Mouse (Mus musculus): ENCODE data around the gene Endov. TPM values are rescaled to one million over a fixed set of nuclear protein-coding genes. Genes with fewer than 3 reads are reported as not detected.
A peak's percentile ranks its signal among the peaks of the same experiment; 100 is the strongest.

Endov gene
- polyA plus RNA-seq, 1 experiment from 2014 or later = 12.9 TPM

- Histone ChIP-seq H3K9ac (no peak overlapping the region), H3K27ac (ENCODE audit: poor library complexity, severe bottlenecking) (no peak overlapping the region), H3K4me2 (no peak overlapping the region), H3K4me3 (no peak overlapping the region), H3K9me3 (replicated peaks) (no peaks in the 10 kb centered on the region), H3K27me3 (replicated peaks) (no peaks in the 10 kb centered on the region), H3K36me3 (peaks cover 61% of the 10 kb centered on the region), H3K4me1 (replicated peaks) (no peaks in the 10 kb centered on the region)
- WGBS = 85% methylated on average over 2 of the region's 2 CpGs
- ATAC-seq (ENCODE audit: insufficient number of reproducible peaks, low FRiP score) = no peak
Measured at GRCm38 (mm10) chr11:119500011-119500410, 8.9 kb downstream of the Endov start.

DNA sequence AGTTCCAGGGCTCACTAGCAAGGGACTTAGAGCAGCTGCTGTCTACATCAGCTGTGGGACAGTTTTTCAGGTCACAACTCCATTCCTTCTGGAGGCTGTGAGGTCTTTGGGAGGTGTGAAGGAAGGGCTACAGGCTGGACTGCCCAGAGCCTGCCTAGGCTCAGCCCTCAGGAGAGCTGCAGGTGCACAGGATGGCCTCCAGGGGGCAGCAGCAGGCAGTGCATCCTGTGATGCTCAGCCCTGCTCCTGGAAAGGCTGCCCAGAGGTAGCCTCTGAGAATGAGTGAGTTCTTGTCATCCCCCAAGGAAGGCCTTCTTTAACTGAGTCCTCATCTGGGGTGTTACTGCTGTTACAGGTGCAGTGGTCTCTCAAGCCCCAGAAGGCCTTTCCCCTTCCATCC, 12.5 kb downstream of the Endov start:
- no peak overlapping the region for H3K27ac ChIP-seq (ENCODE audit: poor library complexity, severe bottlenecking)
- no peaks in the 10 kb centered on the region for H3K4me1 ChIP-seq (replicated peaks)
- no peaks in the 10 kb centered on the region for H3K27me3 ChIP-seq (replicated peaks)
- no peak overlapping the region for H3K4me3 ChIP-seq
- H3K9me3 ChIP-seq (replicated peaks) = no peaks in the 10 kb centered on the region
- H3K36me3 ChIP-seq = peaks cover 91% of the 10 kb centered on the region
- ATAC-seq (ENCODE audit: insufficient number of reproducible peaks, low FRiP score) = peak; percentile 37; the same call in 1 of the 2 replicates
- no peak overlapping the region for H3K4me2 ChIP-seq
- no peak overlapping the region for H3K9ac ChIP-seq

DNA sequence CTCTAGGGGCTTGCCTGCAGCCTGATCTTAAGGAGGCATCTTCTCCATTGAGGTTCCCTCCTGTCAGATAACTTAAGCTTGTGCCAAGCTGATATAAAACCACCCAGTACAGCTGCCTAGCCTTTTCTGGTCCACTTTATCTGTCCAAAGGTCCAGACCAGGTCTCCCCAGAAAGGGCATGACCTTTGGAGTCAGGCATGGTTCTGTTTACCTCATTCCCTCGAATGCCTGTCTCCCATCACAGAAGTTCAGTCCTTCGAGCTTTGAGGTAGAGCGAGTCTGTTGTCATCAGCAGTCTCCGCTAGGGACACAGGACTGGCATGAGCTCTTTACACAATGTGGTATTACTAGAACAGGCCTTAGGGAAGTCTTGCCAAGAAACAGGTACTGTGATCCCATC, 15.2 kb downstream of the Endov start:
- Histone ChIP-seq H3K9me3 (replicated peaks) (no peaks in the 10 kb centered on the region), H3K36me3 (peaks cover 68% of the 10 kb centered on the region)

GRCm38 (mm10) chr11:119507772-119508171, 16.6 kb downstream of the Endov start:
- no peak overlapping the region for H3K27ac ChIP-seq (ENCODE audit: poor library complexity, severe bottlenecking)
- no peak overlapping the region for H3K4me2 ChIP-seq
- no peaks in the 10 kb centered on the region for H3K27me3 ChIP-seq (replicated peaks)
- no peak overlapping the region for H3K4me3 ChIP-seq
- H3K4me1 ChIP-seq (replicated peaks) = peaks cover 3% of the 10 kb centered on the region; the same call in 1 of the 2 replicates
- ATAC-seq (ENCODE audit: insufficient number of reproducible peaks, low FRiP score) = no peak
- H3K36me3 ChIP-seq = peaks cover 54% of the 10 kb centered on the region
- no peaks in the 10 kb centered on the region for H3K9me3 ChIP-seq (replicated peaks)
- WGBS = 84% methylated on average over 8 of the region's 8 CpGs
- no peak overlapping the region for H3K9ac ChIP-seq

More for the DNA sequence above, 15.2 kb downstream of the Endov start:
- H3K9ac ChIP-seq = no peak overlapping the region
- WGBS = 72% methylated on average over 4 of the region's 4 CpGs
- ATAC-seq (ENCODE audit: insufficient number of reproducible peaks, low FRiP score) = no peak
- no peaks in the 10 kb centered on the region for H3K4me1 ChIP-seq (replicated peaks)
- no peak overlapping the region for H3K27ac ChIP-seq (ENCODE audit: poor library complexity, severe bottlenecking)
- no peak overlapping the region for H3K4me3 ChIP-seq
- H3K4me2 ChIP-seq = no peak overlapping the region
- H3K27me3 ChIP-seq (replicated peaks) = no peaks in the 10 kb centered on the region

GRCm38 (mm10) chr11:119509165-119509776, 18.1 kb downstream of the Endov start:
- H3K27ac ChIP-seq (ENCODE audit: poor library complexity, severe bottlenecking) = no peak overlapping the region
- 68% methylated on average over 5 of the region's 5 CpGs for WGBS
- ATAC-seq (ENCODE audit: insufficient number of reproducible peaks, low FRiP score) = no peak
- no peak overlapping the region for H3K4me2 ChIP-seq
- H3K27me3 ChIP-seq (replicated peaks) = peaks cover 10% of the 10 kb centered on the region
- peaks cover 6% of the 10 kb centered on the region; the same call in 1 of the 2 replicates for H3K4me1 ChIP-seq (replicated peaks)
- H3K4me3 ChIP-seq = no peak overlapping the region
- no peaks in the 10 kb centered on the region for H3K9me3 ChIP-seq (replicated peaks)
- H3K9ac ChIP-seq = no peak overlapping the region
- H3K36me3 ChIP-seq = peaks cover 44% of the 10 kb centered on the region

GRCm38 (mm10) chr11:119513038-119513659, 22.0 kb downstream of the Endov start:
- ATAC-seq (ENCODE audit: insufficient number of reproducible peaks, low FRiP score) = no peak
- Histone ChIP-seq H3K4me1 (replicated peaks) (peaks cover 16% of the 10 kb centered on the region; the same call in 1 of the 2 replicates), H3K27ac (ENCODE audit: poor library complexity, severe bottlenecking) (no peak overlapping the region), H3K4me3 (no peak overlapping the region), H3K36me3 (peaks cover 8% of the 10 kb centered on the region), H3K9me3 (replicated peaks) (no peaks in the 10 kb centered on the region), H3K9ac (no peak overlapping the region), H3K27me3 (replicated peaks) (peaks cover 35% of the 10 kb centered on the region), H3K4me2 (no peak overlapping the region)
- WGBS = 38% methylated on average over 9 of the region's 9 CpGs

DNA sequence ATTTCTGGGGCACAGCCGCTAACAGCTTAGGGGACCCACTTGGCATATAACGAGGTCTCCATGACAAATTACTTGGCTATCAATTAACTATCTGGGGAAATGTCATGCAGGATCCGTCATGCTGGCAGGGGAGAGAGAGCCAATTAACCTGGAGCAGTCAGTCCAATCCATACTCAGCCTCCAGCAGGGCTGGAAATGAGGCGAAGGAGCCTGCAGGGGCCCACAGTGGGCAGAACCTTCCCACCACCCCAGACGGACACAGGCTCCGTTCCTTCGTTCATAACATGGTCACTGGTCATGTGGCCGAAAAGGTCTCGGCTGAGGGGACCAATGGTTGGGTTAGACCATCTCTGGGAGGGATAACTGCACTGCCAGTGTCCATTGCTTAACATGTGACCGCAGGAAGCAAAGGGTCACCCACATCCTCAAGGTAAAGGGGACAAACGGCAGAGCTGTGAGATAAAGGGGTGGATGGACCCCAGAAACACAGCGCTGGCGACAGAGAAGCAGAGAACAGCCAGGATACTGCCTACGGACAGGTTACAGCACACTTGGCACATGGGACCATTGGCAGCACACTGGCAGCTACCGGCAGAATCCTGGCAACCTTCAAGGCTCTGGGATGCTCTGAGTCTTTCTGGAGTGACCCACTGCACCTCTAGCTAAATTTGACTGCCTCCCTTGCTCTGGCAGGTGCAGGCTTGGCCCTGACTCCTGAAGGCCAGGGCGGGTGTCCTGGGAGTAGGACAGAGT, 23.1 kb downstream of the Endov start:
- peak overlapping the region; percentile 63 for H3K4me2 ChIP-seq
- no peaks in the 10 kb centered on the region for H3K9me3 ChIP-seq (replicated peaks)
- H3K9ac ChIP-seq = 0 out of 2 replicates have a peak overlapping the region, but pooled peaks have one; percentile 6
- H3K4me1 ChIP-seq (replicated peaks) = peaks cover 16% of the 10 kb centered on the region; the same call in 1 of the 2 replicates
- no peak for ATAC-seq (ENCODE audit: insufficient number of reproducible peaks, low FRiP score)
- H3K27ac ChIP-seq (ENCODE audit: poor library complexity, severe bottlenecking) = no peak overlapping the region
- peaks cover 35% of the 10 kb centered on the region for H3K27me3 ChIP-seq (replicated peaks)
- 49% methylated on average over 16 of the region's 16 CpGs for WGBS
- H3K36me3 ChIP-seq = no peaks in the 10 kb centered on the region
- peak overlapping the region; percentile 33 for H3K4me3 ChIP-seq

GRCm38 (mm10) chr11:119514967-119515636, 24.0 kb downstream of the Endov start:
- Histone ChIP-seq H3K4me1 (replicated peaks) (peaks cover 16% of the 10 kb centered on the region; the same call in 1 of the 2 replicates), H3K9ac (peak overlapping the region; percentile 6; the same call in 1 of the 2 replicates), H3K27ac (ENCODE audit: poor library complexity, severe bottlenecking) (no peak overlapping the region), H3K36me3 (no peaks in the 10 kb centered on the region), H3K4me3 (peak overlapping the region; percentile 33), H3K27me3 (replicated peaks) (peaks cover 39% of the 10 kb centered on the region), H3K9me3 (replicated peaks) (no peaks in the 10 kb centered on the region), H3K4me2 (peak overlapping the region; percentile 63)
- peak; percentile 10; the same call in 1 of the 2 replicates for ATAC-seq (ENCODE audit: insufficient number of reproducible peaks, low FRiP score)
- 5% methylated on average over 21 of the region's 21 CpGs for WGBS

GRCm38 (mm10) chr11:119515823-119516676, 24.9 kb downstream of the Endov start:
- H3K4me1 ChIP-seq (replicated peaks) = peaks cover 16% of the 10 kb centered on the region; the same call in 1 of the 2 replicates
- H3K9me3 ChIP-seq (replicated peaks) = no peaks in the 10 kb centered on the region
- 67% methylated on average over 16 of the region's 16 CpGs for WGBS
- no peak overlapping the region for H3K27ac ChIP-seq (ENCODE audit: poor library complexity, severe bottlenecking)
- peaks cover 39% of the 10 kb centered on the region for H3K27me3 ChIP-seq (replicated peaks)
- H3K36me3 ChIP-seq = no peaks in the 10 kb centered on the region
- no peak overlapping the region for H3K4me2 ChIP-seq
- ATAC-seq (ENCODE audit: insufficient number of reproducible peaks, low FRiP score) = no peak
- H3K4me3 ChIP-seq = no peak overlapping the region
- H3K9ac ChIP-seq = no peak overlapping the region

DNA sequence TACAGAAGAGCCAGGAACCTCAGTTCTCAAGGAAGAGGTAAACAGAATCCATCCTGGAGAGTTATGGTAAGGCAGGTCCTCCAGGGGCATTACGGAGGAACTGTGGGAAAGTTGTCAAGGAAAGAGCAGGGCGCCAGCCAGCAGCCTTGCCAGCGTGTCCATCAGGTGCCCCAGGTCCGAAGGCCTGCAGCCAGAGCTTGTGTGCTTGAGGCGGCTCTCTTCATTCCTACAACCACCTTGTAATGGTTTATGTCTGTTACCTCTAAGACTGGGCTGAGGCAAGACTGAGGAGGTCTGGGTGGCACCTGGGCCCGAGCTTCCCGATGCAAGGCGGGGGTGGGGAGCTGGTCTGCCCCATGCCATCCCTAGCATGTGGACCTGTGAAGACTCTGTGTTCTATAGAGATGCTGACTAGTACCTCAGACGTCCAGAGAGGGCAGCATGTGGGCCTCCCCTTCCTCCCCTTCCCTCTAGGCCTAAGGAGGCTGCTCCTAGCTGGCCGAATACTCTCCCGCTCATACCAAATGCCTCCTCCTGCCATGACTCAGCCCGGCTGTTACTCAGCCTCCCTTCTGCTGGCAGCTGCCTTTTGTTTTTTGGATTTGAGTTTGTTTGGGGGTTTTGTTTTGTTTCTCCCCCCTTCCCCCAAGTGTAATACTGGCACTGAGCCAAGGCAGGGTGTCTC, 25.7 kb downstream of the Endov start:
- H3K9ac ChIP-seq = no peak overlapping the region
- no peak for ATAC-seq (ENCODE audit: insufficient number of reproducible peaks, low FRiP score)
- H3K27me3 ChIP-seq (replicated peaks) = peaks cover 39% of the 10 kb centered on the region
- no peak overlapping the region for H3K4me2 ChIP-seq
- no peaks in the 10 kb centered on the region for H3K9me3 ChIP-seq (replicated peaks)
- 57% methylated on average over 12 of the region's 12 CpGs for WGBS
- no peaks in the 10 kb centered on the region for H3K36me3 ChIP-seq
- peaks cover 13% of the 10 kb centered on the region; the same call in 1 of the 2 replicates for H3K4me1 ChIP-seq (replicated peaks)
- no peak overlapping the region for H3K27ac ChIP-seq (ENCODE audit: poor library complexity, severe bottlenecking)
- no peak overlapping the region for H3K4me3 ChIP-seq
